Mouse (Mus musculus) midbrain, embryonic 12.5 days (tissue): ENCODE measurements at regions not wholly inside any gene's neighbourhood (a gene's known extent, or its start where the extent isn't known, plus 50 kb on each side); places are given as distances from the start of the nearest gene placed in this dataset.
"Not testable (repeated sequence)": the region's sequence is repeated elsewhere in the genome, so short reads cannot be mapped to it uniquely, and the experiment has no call there.

Experiments used
- ATAC-seq: fragments of 200-750 bp; cut with Nextera tagmentation; 2 replicates; pipeline ENCODE4 v1.8.0; 2017; ENCODE audit warnings: low read depth, moderate TSS enrichment, moderate library complexity; ENCODE audit not compliant: low FRiP score
- H3K27ac ChIP-seq: fragments of 300-500 bp; sonication (generic); replicated peaks from 2 replicates; pipeline ENCODE4 v1.5.1; 2016; ENCODE audit warnings: mild to moderate bottlenecking
- H3K27me3 ChIP-seq: fragments of 300-500 bp; sonication (generic); 2 replicates; pipeline ENCODE4 v1.6.1; 2016; ENCODE audit warnings: mild to moderate bottlenecking
- H3K36me3 ChIP-seq: fragments of 300-500 bp; sonication (generic); 2 replicates; pipeline ENCODE4 v1.6.1; 2016
- H3K4me1 ChIP-seq: fragments of 300-500 bp; sonication (generic); 2 replicates; pipeline ENCODE4 v1.6.1; 2016
- H3K4me2 ChIP-seq: fragments of 300-500 bp; sonication (generic); replicated peaks from 2 replicates; pipeline ENCODE4 v1.6.1; 2016; ENCODE audit warnings: mild to moderate bottlenecking, moderate library complexity
- H3K4me3 ChIP-seq: fragments of 300-500 bp; sonication (generic); 2 replicates; pipeline ENCODE4 v1.5.1; 2016; ENCODE audit warnings: mild to moderate bottlenecking
- H3K9ac ChIP-seq: fragments of 300-500 bp; sonication (generic); replicated peaks from 2 replicates; pipeline ENCODE4 v1.6.1; 2016; ENCODE audit warnings: mild to moderate bottlenecking, moderate library complexity
- H3K9me3 ChIP-seq: fragments of 300-500 bp; sonication (generic); 2 replicates; pipeline ENCODE4 v1.6.1; 2016; ENCODE audit warnings: mild to moderate bottlenecking
- WGBS: fragments of 180-500 bp; shearing (Covaris S2); methylation state at CpG from one replicate; pipeline ENCODE4 v1.1.7; 2016; 5-methylcytosine and 5-hydroxymethylcytosine counted together

DNA sequence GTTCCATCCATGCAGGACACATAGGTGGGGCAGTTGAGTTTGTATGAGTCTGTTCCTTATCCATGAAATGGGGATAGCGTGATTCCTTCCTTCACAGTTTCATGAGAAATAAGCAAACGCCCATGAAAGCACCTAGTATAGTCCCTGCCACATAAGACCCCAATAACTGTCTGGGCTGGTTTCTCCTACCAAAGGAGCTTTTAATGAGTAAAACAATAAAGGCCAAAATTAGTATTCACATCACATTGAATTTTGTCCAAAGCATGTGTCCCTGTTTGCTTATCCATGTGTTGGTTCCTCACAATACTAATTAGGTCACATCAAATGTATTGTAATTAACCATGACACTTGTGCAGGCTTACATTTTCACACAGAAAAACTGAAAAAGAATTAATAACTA lies 221.3 kb downstream of the Prdm13 start:
- no peak for ATAC-seq
- Histone ChIP-seq H3K36me3 (no peaks in the 10 kb centered on the region), H3K9me3 (no peaks in the 10 kb centered on the region), H3K27me3 (no peaks in the 10 kb centered on the region), H3K27ac (no peak overlapping the region), H3K4me3 (no peak overlapping the region), H3K4me1 (no peaks in the 10 kb centered on the region), H3K4me2 (no peak overlapping the region), H3K9ac (no peak overlapping the region)
- 84% methylated on average over 2 of the region's 2 CpGs for WGBS

DNA sequence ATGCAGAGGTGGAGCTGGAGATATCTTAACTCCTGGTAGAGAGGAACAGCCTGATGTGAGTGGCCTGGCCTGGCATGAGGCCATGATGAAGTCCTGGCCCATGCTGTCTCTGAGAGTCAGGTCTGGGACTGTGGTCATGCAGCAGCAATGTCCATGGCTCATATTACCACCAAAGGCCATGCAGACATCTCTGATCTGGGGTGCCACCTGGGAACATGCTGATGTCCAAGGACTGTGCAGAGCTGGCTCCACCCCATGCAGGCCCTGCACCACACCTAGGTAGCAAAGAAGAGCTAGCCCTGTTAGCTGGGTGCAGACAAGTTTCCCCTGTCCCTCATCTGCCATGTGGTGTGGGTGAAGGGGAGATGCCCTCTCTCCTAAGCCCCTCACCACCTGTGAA lies 244.5 kb downstream of the Prdm13 start:
- H3K4me3 ChIP-seq, result no peak overlapping the region
- no peaks in the 10 kb centered on the region for H3K27me3 ChIP-seq
- H3K9me3 ChIP-seq, result no peaks in the 10 kb centered on the region
- H3K4me2 ChIP-seq, result no peak overlapping the region
- no peak overlapping the region for H3K9ac ChIP-seq
- no peak overlapping the region for H3K27ac ChIP-seq
- no peak for ATAC-seq
- no peaks in the 10 kb centered on the region for H3K36me3 ChIP-seq
- 0 out of 2 replicates have a peak, but pooled peaks cover 3% of the 10 kb centered on the region for H3K4me1 ChIP-seq

DNA sequence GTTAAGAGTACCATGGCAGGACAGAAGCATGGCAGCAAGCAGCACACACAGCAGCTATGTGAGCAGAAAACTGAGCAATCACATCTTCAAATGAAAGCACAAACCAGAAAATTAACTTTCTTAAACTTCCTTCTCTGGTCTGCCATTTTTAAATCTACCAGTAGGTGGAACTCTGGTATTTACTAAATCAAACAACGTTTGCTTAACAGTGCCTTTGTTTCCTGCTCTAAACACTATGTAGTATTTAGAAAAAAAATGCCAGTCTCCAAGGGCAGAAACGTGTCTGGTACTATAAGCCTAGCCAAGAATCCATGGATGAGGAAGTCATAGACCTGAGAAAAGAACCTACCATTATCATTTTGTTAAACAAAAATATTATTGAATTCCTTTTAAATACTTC lies 249.1 kb downstream of the Prdm13 start:
- 21% methylated on average over 2 of the region's 2 CpGs for WGBS
- no peak overlapping the region for H3K4me2 ChIP-seq
- H3K9ac ChIP-seq, result no peak overlapping the region
- no peaks in the 10 kb centered on the region for H3K27me3 ChIP-seq
- H3K4me3 ChIP-seq, result no peak overlapping the region
- no peak for ATAC-seq
- H3K27ac ChIP-seq, result no peak overlapping the region
- H3K9me3 ChIP-seq, result no peaks in the 10 kb centered on the region
- no peaks in the 10 kb centered on the region for H3K36me3 ChIP-seq
- H3K4me1 ChIP-seq, result no peaks in the 10 kb centered on the region

DNA sequence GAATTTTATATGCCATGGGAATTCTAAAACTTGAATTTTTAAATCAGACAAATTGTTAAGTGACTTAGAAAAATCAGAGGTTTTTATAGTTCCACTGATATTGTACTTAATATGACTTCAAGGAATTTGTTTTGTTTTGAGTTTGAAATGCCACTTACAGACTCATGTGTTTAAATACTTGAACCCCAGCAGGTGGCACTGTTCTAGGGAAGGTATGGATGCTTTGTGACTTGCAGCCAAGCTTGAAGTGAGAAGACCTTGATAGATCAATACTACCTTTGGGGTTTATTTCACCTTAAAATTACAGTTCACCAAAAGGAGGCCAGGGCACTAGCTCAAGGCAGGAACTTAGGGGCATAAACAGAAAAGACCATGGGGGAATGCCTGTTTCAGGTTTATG lies 277.9 kb downstream of the Prdm13 start:
- Histone ChIP-seq H3K27me3 (no peaks in the 10 kb centered on the region), H3K36me3 (no peaks in the 10 kb centered on the region), H3K27ac (no peak overlapping the region), H3K4me3 (no peak overlapping the region), H3K4me2 (no peak overlapping the region), H3K9me3 (no peaks in the 10 kb centered on the region), H3K4me1 (no peaks in the 10 kb centered on the region), H3K9ac (no peak overlapping the region)
- ATAC-seq, result no peak

DNA sequence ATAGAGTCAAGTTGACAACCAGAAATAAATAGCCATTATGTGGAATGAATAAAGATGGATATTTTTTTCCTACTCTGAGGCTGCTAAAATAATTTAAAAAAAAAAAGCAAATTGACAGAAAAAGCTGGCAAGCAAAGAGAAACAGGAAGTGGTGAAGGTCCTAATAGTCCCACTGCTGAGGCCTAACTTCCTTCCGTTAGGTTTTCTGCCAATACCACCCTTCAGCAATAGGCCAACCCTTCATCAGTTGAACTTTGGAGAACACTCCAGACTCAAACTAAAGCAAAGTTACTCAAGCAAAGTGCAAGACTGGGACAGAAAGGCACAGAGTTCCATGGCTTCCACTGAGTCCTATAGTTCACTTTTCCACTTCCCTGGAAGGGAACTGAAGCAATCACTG lies 316.4 kb downstream of the Prdm13 start:
- Histone ChIP-seq H3K36me3 (no peaks in the 10 kb centered on the region), H3K9me3 (no peaks in the 10 kb centered on the region), H3K4me1 (no peaks in the 10 kb centered on the region), H3K27me3 (no peaks in the 10 kb centered on the region), H3K9ac (no peak overlapping the region), H3K4me3 (no peak overlapping the region), H3K27ac (no peak overlapping the region), H3K4me2 (no peak overlapping the region)
- ATAC-seq, result no peak
- WGBS, result 100% methylated on average over 1 of the region's 1 CpGs

DNA sequence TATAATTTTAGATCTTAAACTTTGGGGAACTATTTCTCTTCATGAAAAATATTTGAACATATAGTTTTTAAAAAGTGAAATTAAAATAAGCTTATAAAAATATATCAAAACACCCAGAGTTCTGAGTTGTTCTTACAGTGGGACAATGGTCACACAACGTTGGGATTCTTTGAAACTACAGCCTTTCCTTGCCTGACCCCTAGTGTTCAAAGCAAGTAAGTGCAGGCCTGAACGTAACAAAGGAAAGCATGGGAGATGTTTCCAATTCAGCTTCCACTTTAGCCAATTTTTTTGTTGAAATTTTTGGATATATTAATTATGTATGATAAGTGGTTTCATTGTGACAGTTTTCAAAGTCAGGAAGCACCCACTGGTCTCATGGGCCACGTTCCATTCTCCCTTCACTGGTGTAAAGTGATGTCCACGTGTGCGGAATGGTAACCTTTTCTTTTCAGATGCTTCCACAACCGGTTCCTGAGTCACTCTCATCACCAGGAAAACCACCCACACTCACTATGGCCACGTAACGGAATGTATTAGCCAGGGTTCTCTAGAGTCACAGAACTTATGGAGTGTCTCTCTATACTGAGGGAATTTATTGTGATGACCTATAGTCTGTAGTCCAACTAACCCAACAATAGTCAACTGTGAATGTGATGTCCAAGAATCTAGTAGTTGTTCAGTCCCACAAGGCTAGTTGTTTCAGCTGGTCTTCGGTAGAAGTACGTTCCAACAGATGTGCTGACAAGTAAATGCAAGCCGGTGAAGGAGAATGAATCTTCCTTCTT lies 317.3 kb downstream of the Prdm13 start:
- 70% methylated on average over 11 of the region's 11 CpGs for WGBS
- no peak overlapping the region for H3K9ac ChIP-seq
- H3K9me3 ChIP-seq, result no peaks in the 10 kb centered on the region
- H3K36me3 ChIP-seq, result no peaks in the 10 kb centered on the region
- no peak overlapping the region for H3K4me3 ChIP-seq
- no peak overlapping the region for H3K4me2 ChIP-seq
- H3K27ac ChIP-seq, result no peak overlapping the region
- no peaks in the 10 kb centered on the region for H3K4me1 ChIP-seq
- H3K27me3 ChIP-seq, result no peaks in the 10 kb centered on the region
- peak; percentile 66 for ATAC-seq

DNA sequence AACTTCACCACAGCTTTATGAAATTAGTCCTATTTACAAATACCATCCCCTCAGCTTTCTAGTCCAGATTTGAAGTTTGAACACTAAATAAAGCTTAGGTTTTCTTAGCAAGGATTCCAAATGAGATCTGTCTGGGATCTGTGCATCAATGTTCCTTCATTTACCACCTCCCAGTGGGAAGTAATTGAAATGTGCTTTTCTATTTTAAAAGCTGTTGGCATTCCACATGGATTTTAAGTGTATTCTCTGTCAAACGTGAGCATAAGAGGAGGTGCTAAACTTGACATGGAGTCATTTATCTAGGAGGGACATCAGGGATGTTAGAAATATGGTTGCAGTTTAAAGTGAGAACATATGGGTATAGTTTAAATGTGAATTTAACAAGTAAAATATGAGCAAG lies 364.0 kb downstream of the Prdm13 start:
- no peak overlapping the region for H3K4me3 ChIP-seq
- WGBS, result 62% methylated on average over 1 of the region's 1 CpGs

DNA sequence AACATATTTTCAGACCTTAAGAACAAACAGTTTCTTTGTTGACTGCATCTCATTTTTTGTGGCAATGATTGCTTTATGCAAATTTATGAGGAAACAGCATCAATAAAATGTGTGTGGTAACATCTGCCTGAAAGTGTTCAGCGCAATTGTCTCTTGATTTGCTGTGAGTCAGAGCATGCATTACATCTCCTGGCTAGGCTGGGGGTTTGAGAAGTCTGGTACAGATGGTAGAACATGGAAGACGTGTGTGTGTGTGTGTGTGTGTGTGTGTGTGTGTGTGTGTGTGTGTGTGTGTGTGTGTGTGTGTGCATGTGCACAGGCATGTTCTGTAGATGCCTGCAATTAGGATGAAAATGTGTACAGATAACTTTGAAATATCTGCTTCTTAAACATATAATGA lies 376.5 kb downstream of the Prdm13 start:
- H3K4me1 ChIP-seq, H3K4me2 ChIP-seq, H3K9ac ChIP-seq, H3K27ac ChIP-seq, ATAC-seq, H3K9me3 ChIP-seq, H3K36me3 ChIP-seq, H3K27me3 ChIP-seq, H3K4me3 ChIP-seq: not testable (repeated sequence)
- WGBS, result 85% methylated on average over 2 of the region's 2 CpGs

More for the DNA sequence above, 364.0 kb downstream of the Prdm13 start:
- Histone ChIP-seq H3K36me3 (no peaks in the 10 kb centered on the region), H3K9me3 (no peaks in the 10 kb centered on the region), H3K4me1 (no peaks in the 10 kb centered on the region), H3K9ac (no peak overlapping the region), H3K27ac (no peak overlapping the region), H3K4me2 (no peak overlapping the region), H3K27me3 (no peaks in the 10 kb centered on the region)
- no peak for ATAC-seq

DNA sequence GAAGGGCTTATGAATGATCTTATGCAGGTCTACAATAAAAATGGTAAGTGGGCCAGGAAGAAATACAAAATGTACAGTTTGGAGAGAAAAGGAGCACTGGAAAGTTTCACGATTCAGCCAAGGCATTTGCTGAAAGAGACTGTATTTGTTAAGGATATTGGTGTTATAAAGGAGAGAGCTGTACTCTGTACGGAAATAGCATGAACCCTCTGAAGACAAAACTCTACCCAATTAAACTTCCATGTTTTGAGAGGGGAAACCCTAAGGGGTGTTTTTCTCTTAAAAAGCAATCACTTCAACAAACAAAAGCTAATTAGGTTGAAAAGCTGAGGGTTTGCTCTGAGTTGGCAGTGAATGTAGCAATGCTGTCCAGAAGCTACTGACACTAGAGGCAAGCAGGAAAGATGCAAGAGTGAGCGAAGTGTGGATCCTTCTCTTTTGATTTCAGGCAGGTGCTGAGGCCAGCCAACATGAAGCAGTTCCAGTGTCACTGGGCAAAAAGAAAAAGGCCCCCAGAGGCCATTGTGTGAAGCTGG lies 378.2 kb downstream of the Prdm13 start:
- no peaks in the 10 kb centered on the region for H3K4me1 ChIP-seq
- no peak overlapping the region for H3K4me3 ChIP-seq
- no peaks in the 10 kb centered on the region for H3K9me3 ChIP-seq
- H3K27me3 ChIP-seq, result no peaks in the 10 kb centered on the region
- WGBS, result 85% methylated on average over 3 of the region's 3 CpGs
- no peak overlapping the region for H3K4me2 ChIP-seq
- no peaks in the 10 kb centered on the region for H3K36me3 ChIP-seq
- H3K9ac ChIP-seq, result no peak overlapping the region
- H3K27ac ChIP-seq, result no peak overlapping the region
- no peak for ATAC-seq

DNA sequence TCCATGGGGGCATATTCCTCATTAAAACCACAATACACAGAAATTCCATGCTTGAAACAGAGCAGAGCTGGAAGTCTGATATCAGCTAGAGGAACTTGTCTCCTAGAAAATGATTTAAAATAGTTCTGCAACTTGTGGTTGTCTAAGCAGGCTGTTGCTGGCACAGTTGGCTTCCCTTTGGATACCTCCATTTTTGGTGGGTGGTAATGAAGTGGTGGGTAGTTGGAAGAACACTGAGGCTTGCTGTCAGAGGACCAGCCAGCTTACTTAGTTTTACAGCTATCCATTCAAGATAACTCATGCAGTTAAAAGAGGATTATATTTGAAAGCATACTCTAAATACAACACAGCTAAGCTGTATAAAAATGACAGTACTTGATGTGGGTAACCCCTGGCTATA lies 385.6 kb downstream of the Prdm13 start:
- Histone ChIP-seq H3K9ac (no peak overlapping the region), H3K4me3 (no peak overlapping the region), H3K4me2 (no peak overlapping the region), H3K27ac (no peak overlapping the region), H3K36me3 (no peaks in the 10 kb centered on the region), H3K9me3 (no peaks in the 10 kb centered on the region), H3K27me3 (no peaks in the 10 kb centered on the region), H3K4me1 (no peaks in the 10 kb centered on the region)
- no peak for ATAC-seq

DNA sequence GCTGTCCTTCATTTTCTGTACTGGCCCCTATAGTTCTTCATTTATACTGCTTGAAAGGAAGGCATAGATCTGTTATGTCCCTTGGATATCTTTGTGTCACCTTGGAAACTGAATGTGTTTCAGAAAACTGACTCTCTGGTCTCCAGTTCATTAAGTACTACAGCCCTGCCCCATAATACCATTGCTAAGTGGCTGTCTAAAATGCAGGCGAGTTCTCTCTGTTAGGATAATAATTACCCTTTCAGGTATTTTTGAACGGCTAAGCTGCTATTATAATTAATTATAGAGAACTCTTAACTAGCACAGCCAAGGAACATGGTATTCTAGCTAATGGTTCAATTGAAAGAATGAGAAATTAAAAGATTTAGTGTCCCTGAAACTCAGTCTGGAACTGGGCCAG lies 418.5 kb downstream of the Prdm13 start:
- H3K27ac ChIP-seq, result no peak overlapping the region
- H3K4me2 ChIP-seq, result no peak overlapping the region
- H3K4me3 ChIP-seq, result no peak overlapping the region
- no peaks in the 10 kb centered on the region for H3K27me3 ChIP-seq
- H3K9ac ChIP-seq, result no peak overlapping the region
- H3K4me1 ChIP-seq, result no peaks in the 10 kb centered on the region
- 60% methylated on average over 2 of the region's 2 CpGs for WGBS
- peak; percentile 56; the same call in 1 of the 2 replicates for ATAC-seq
- no peaks in the 10 kb centered on the region for H3K36me3 ChIP-seq
- no peaks in the 10 kb centered on the region for H3K9me3 ChIP-seq

DNA sequence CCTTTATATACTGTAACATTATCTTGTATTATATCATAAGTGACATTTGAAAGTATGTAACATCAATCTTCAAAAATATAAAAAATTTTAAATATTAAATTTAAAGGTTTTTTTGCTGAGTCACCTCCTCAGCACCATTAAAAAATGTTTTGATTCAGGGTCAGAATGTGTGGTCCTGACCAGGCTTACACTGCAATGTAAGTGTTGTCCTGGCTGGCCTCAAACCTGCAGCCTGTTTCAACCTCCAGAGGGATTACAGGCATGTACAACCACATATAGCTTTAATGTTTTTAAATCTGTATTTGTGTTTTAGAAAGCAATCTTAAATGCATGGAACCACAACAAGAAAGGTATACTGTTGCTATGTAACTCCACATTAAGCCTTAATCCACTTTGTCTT lies 418.9 kb downstream of the Prdm13 start:
- Histone ChIP-seq H3K27me3 (no peaks in the 10 kb centered on the region), H3K9ac (no peak overlapping the region), H3K4me3 (no peak overlapping the region), H3K4me2 (no peak overlapping the region), H3K4me1 (no peaks in the 10 kb centered on the region), H3K9me3 (no peaks in the 10 kb centered on the region), H3K36me3 (no peaks in the 10 kb centered on the region), H3K27ac (no peak overlapping the region)
- ATAC-seq, result peak; percentile 44; the same call in 1 of the 2 replicates

DNA sequence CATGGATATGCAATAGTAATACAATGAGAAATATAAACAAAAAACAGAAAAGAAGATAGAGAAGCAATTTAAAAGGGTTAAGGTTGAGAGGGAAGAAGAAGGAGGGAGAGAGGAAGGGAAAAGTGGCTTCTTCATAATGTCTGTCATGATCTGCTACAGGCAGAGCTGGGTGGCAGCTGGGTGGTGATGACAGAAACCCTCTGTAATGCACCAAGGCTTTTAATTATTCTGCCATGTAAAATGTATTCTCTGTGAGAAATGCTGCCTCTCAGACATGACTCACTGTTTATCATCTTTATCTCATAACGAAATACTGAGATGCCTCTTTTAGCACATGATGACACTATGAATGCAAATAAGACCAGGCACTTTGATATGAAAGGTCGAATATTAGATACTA lies 435.4 kb downstream of the Prdm13 start:
- H3K27me3 ChIP-seq, result no peaks in the 10 kb centered on the region
- no peak for ATAC-seq

More for the DNA sequence above, 435.4 kb downstream of the Prdm13 start:
- H3K4me2 ChIP-seq, result no peak overlapping the region
- H3K9me3 ChIP-seq, result no peaks in the 10 kb centered on the region
- H3K9ac ChIP-seq, result no peak overlapping the region
- no peaks in the 10 kb centered on the region for H3K4me1 ChIP-seq
- H3K27ac ChIP-seq, result no peak overlapping the region
- H3K4me3 ChIP-seq, result no peak overlapping the region
- H3K36me3 ChIP-seq, result no peaks in the 10 kb centered on the region
- 72% methylated on average over 2 of the region's 2 CpGs for WGBS
